ENCODE assay signal across 25 mouse cellular contexts in the genomic region with DNA sequence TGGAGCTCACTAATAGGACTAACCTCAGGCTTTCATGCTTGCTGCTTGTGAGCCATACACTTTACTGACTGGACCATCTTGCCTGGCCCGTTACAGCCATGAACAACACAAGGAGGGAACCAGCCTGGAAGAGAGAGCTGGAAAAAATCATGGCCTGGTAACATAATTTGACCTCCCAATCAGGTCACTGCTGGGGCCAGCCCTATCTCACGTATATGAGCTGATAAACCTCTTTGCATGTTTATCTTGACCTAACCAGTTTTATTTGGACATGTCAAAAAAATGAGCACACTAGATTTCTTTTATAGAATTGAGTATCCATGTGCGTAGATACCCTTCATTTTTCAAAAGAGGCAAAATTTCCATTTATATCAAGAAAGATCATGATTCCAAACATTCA.
"Had no signal": no experiment of that assay in that cellular context is flagged by ENCODE, and none has a peak within 500 bp of the region (broad histone marks: within the 10 kb centered on the region; RNA-seq: fewer than 3 reads in every experiment).

No protein-coding gene starts in this region.

- H3K27me3 ChIP-seq: heart, embryonic 13.5 days; heart, embryonic 15.5 days; hindbrain, embryonic 13.5 days; hindbrain, embryonic 15.5 days; kidney, embryonic 15.5 days; limb, embryonic 13.5 days; limb, embryonic 15.5 days had no signal

- ATAC-seq: hindbrain, postnatal 0 days; intestine, embryonic 16.5 days had no signal

- H3K4me1 ChIP-seq: heart, embryonic 13.5 days; heart, embryonic 15.5 days; hindbrain, embryonic 13.5 days; hindbrain, embryonic 15.5 days; kidney, embryonic 15.5 days; limb, embryonic 13.5 days; limb, embryonic 15.5 days had no signal

- H3K27ac ChIP-seq: heart, adult 2 months; heart, embryonic 13.5 days; heart, embryonic 15.5 days; hindbrain, embryonic 13.5 days; hindbrain, embryonic 15.5 days; hindbrain, postnatal 0 days; kidney, embryonic 15.5 days; kidney, postnatal 0 days; limb, embryonic 13.5 days; limb, embryonic 15.5 days had no signal

- H3K4me2 ChIP-seq: heart, embryonic 11.5 days; heart, embryonic 13.5 days; heart, embryonic 15.5 days; hindbrain, embryonic 13.5 days; hindbrain, embryonic 15.5 days; kidney, embryonic 15.5 days; limb, embryonic 13.5 days; limb, embryonic 15.5 days had no signal

- H3K36me3 ChIP-seq: heart, embryonic 13.5 days; heart, embryonic 15.5 days; hindbrain, embryonic 13.5 days; hindbrain, embryonic 15.5 days; kidney, embryonic 15.5 days; limb, embryonic 13.5 days; limb, embryonic 15.5 days had no signal

- H3K9ac ChIP-seq: heart, embryonic 13.5 days; heart, embryonic 15.5 days; hindbrain, embryonic 13.5 days; hindbrain, embryonic 15.5 days; kidney, embryonic 15.5 days; limb, embryonic 13.5 days; limb, embryonic 15.5 days had no signal

- H3K4me3 ChIP-seq: heart, adult 2 months; heart, embryonic 13.5 days; heart, embryonic 15.5 days; hindbrain, embryonic 13.5 days; hindbrain, embryonic 15.5 days; kidney, embryonic 15.5 days; limb, embryonic 13.5 days; limb, embryonic 15.5 days had no signal

- DNase-seq: gastrocnemius, postnatal 14 days; gastrocnemius, postnatal 36 days; heart, adult 11 months; heart, adult 2 months; heart, postnatal 14 days; heart, postnatal 36 days; kidney, adult 11 months; kidney, adult 2 months; kidney, adult 9 months; kidney, postnatal 14 days; kidney, postnatal 36 days; layer of hippocampus, adult 9-11 months; layer of hippocampus, postnatal 36 days; left cerebral cortex, postnatal 4 days had no signal

- H3K9me3 ChIP-seq: heart, embryonic 13.5 days; heart, embryonic 15.5 days; hindbrain, embryonic 13.5 days; hindbrain, embryonic 15.5 days; kidney, embryonic 15.5 days; limb, embryonic 13.5 days; limb, embryonic 15.5 days had no signal
